Mouse (Mus musculus): ENCODE measurements at regions not wholly inside any gene's neighbourhood (a gene's known extent, or its start where the extent isn't known, plus 50 kb on each side); places are given as distances from the start of the nearest gene placed in this dataset.

- TF ChIP-seq CTCF (IDR thresholded peaks at IDR 0.05; ENCODE audit: low read depth, low read length) = no peak
- no peak for TF ChIP-seq POLR2A (IDR thresholded peaks at IDR 0.05; ENCODE audit: insufficient read depth, low read length)
- TF ChIP-seq EP300 (IDR thresholded peaks at IDR 0.05; ENCODE audit: insufficient read depth, low read depth, low read length) = no peak
- no peak overlapping the region for H3K9ac ChIP-seq (ENCODE audit: low read depth, poor library complexity, severe bottlenecking)
- no peak overlapping the region for H3K4me3 ChIP-seq (ENCODE audit: low read depth, low read length)
- H3K27ac ChIP-seq (ENCODE audit: insufficient read depth, low read length) = no peak overlapping the region
- no peaks in the 10 kb centered on the region for H3K4me1 ChIP-seq (ENCODE audit: control insufficient read depth, insufficient read depth, low read length)
- no peaks in the 10 kb centered on the region for H3K27me3 ChIP-seq (ENCODE audit: control insufficient read depth, insufficient read depth, low read length, poor library complexity, severe bottlenecking)
- no peaks in the 10 kb centered on the region for H3K9me3 ChIP-seq (replicated peaks; ENCODE audit: control insufficient read depth, insufficient read depth, low read length, poor library complexity, severe bottlenecking)
- no peaks in the 10 kb centered on the region for H3K36me3 ChIP-seq (ENCODE audit: control insufficient read depth, insufficient read depth, low read length, poor library complexity, severe bottlenecking)
Observed at GRCm38 (mm10) chr2:95487580-95488135, 830.3 kb upstream of the Lrrc4c start.

- TF ChIP-seq POLR2A (IDR thresholded peaks at IDR 0.05; ENCODE audit: insufficient read depth, low read length) (no peak), CTCF (IDR thresholded peaks at IDR 0.05; ENCODE audit: low read depth, low read length) (no peak), EP300 (IDR thresholded peaks at IDR 0.05; ENCODE audit: insufficient read depth, low read depth, low read length) (no peak)
- Histone ChIP-seq H3K9ac (ENCODE audit: low read depth, poor library complexity, severe bottlenecking) (no peak overlapping the region), H3K4me3 (ENCODE audit: low read depth, low read length) (no peak overlapping the region), H3K36me3 (ENCODE audit: control insufficient read depth, insufficient read depth, low read length, poor library complexity, severe bottlenecking) (no peaks in the 10 kb centered on the region), H3K27ac (ENCODE audit: insufficient read depth, low read length) (no peak overlapping the region), H3K9me3 (replicated peaks; ENCODE audit: control insufficient read depth, insufficient read depth, low read length, poor library complexity, severe bottlenecking) (no peaks in the 10 kb centered on the region), H3K27me3 (ENCODE audit: control insufficient read depth, insufficient read depth, low read length, poor library complexity, severe bottlenecking) (no peaks in the 10 kb centered on the region), H3K4me1 (ENCODE audit: control insufficient read depth, insufficient read depth, low read length) (no peaks in the 10 kb centered on the region)
Observed at GRCm38 (mm10) chr2:95494026-95494697, 823.8 kb upstream of the Lrrc4c start.

GRCm38 (mm10) chr2:95494698-95495088 lies 823.3 kb upstream of the Lrrc4c start:
- H3K36me3 ChIP-seq (ENCODE audit: control insufficient read depth, insufficient read depth, low read length, poor library complexity, severe bottlenecking) = no peaks in the 10 kb centered on the region
- H3K4me3 ChIP-seq (ENCODE audit: low read depth, low read length) = no peak overlapping the region
- no peak for TF ChIP-seq EP300 (IDR thresholded peaks at IDR 0.05; ENCODE audit: insufficient read depth, low read depth, low read length)
- no peak for TF ChIP-seq POLR2A (IDR thresholded peaks at IDR 0.05; ENCODE audit: insufficient read depth, low read length)
- peak; percentile 39 for TF ChIP-seq CTCF (IDR thresholded peaks at IDR 0.05; ENCODE audit: low read depth, low read length)
- H3K4me1 ChIP-seq (ENCODE audit: control insufficient read depth, insufficient read depth, low read length) = no peaks in the 10 kb centered on the region
- H3K9me3 ChIP-seq (replicated peaks; ENCODE audit: control insufficient read depth, insufficient read depth, low read length, poor library complexity, severe bottlenecking) = no peaks in the 10 kb centered on the region
- H3K9ac ChIP-seq (ENCODE audit: low read depth, poor library complexity, severe bottlenecking) = no peak overlapping the region
- no peaks in the 10 kb centered on the region for H3K27me3 ChIP-seq (ENCODE audit: control insufficient read depth, insufficient read depth, low read length, poor library complexity, severe bottlenecking)
- no peak overlapping the region for H3K27ac ChIP-seq (ENCODE audit: insufficient read depth, low read length)

GRCm38 (mm10) chr2:95511286-95511685 lies 806.7 kb upstream of the Lrrc4c start:
- no peaks in the 10 kb centered on the region for H3K27me3 ChIP-seq (ENCODE audit: control insufficient read depth, insufficient read depth, low read length, poor library complexity, severe bottlenecking)
- H3K9ac ChIP-seq (ENCODE audit: low read depth, poor library complexity, severe bottlenecking) = no peak overlapping the region
- no peak overlapping the region for H3K4me3 ChIP-seq (ENCODE audit: low read depth, low read length)
- TF ChIP-seq POLR2A (IDR thresholded peaks at IDR 0.05; ENCODE audit: insufficient read depth, low read length) (no peak), CTCF (IDR thresholded peaks at IDR 0.05; ENCODE audit: low read depth, low read length) (no peak), EP300 (IDR thresholded peaks at IDR 0.05; ENCODE audit: insufficient read depth, low read depth, low read length) (no peak)
- no peaks in the 10 kb centered on the region for H3K4me1 ChIP-seq (ENCODE audit: control insufficient read depth, insufficient read depth, low read length)
- H3K9me3 ChIP-seq (replicated peaks; ENCODE audit: control insufficient read depth, insufficient read depth, low read length, poor library complexity, severe bottlenecking) = no peaks in the 10 kb centered on the region
- H3K36me3 ChIP-seq (ENCODE audit: control insufficient read depth, insufficient read depth, low read length, poor library complexity, severe bottlenecking) = no peaks in the 10 kb centered on the region
- H3K27ac ChIP-seq (ENCODE audit: insufficient read depth, low read length) = no peak overlapping the region

GRCm38 (mm10) chr2:95521624-95522023 lies 796.3 kb upstream of the Lrrc4c start:
- Histone ChIP-seq H3K9me3 (replicated peaks; ENCODE audit: control insufficient read depth, insufficient read depth, low read length, poor library complexity, severe bottlenecking) (no peaks in the 10 kb centered on the region), H3K36me3 (ENCODE audit: control insufficient read depth, insufficient read depth, low read length, poor library complexity, severe bottlenecking) (no peaks in the 10 kb centered on the region), H3K9ac (ENCODE audit: low read depth, poor library complexity, severe bottlenecking) (no peak overlapping the region), H3K4me1 (ENCODE audit: control insufficient read depth, insufficient read depth, low read length) (no peaks in the 10 kb centered on the region), H3K27me3 (ENCODE audit: control insufficient read depth, insufficient read depth, low read length, poor library complexity, severe bottlenecking) (no peaks in the 10 kb centered on the region), H3K4me3 (ENCODE audit: low read depth, low read length) (no peak overlapping the region), H3K27ac (ENCODE audit: insufficient read depth, low read length) (no peak overlapping the region)
- no peak for TF ChIP-seq CTCF (IDR thresholded peaks at IDR 0.05; ENCODE audit: low read depth, low read length)
- no peak for TF ChIP-seq POLR2A (IDR thresholded peaks at IDR 0.05; ENCODE audit: insufficient read depth, low read length)

GRCm38 (mm10) chr2:95524590-95525266 lies 793.2 kb upstream of the Lrrc4c start:
- Histone ChIP-seq H3K27me3 (ENCODE audit: control insufficient read depth, insufficient read depth, low read length, poor library complexity, severe bottlenecking) (no peaks in the 10 kb centered on the region), H3K4me1 (ENCODE audit: control insufficient read depth, insufficient read depth, low read length) (no peaks in the 10 kb centered on the region), H3K36me3 (ENCODE audit: control insufficient read depth, insufficient read depth, low read length, poor library complexity, severe bottlenecking) (no peaks in the 10 kb centered on the region), H3K9ac (ENCODE audit: low read depth, poor library complexity, severe bottlenecking) (no peak overlapping the region), H3K27ac (ENCODE audit: insufficient read depth, low read length) (no peak overlapping the region), H3K4me3 (ENCODE audit: low read depth, low read length) (no peak overlapping the region), H3K9me3 (replicated peaks; ENCODE audit: control insufficient read depth, insufficient read depth, low read length, poor library complexity, severe bottlenecking) (no peaks in the 10 kb centered on the region)
- TF ChIP-seq EP300 (IDR thresholded peaks at IDR 0.05; ENCODE audit: insufficient read depth, low read depth, low read length) (no peak), CTCF (IDR thresholded peaks at IDR 0.05; ENCODE audit: low read depth, low read length) (no peak), POLR2A (IDR thresholded peaks at IDR 0.05; ENCODE audit: insufficient read depth, low read length) (no peak)
